Mouse (Mus musculus): ENCODE data around the gene Prkcsh.

DNA sequence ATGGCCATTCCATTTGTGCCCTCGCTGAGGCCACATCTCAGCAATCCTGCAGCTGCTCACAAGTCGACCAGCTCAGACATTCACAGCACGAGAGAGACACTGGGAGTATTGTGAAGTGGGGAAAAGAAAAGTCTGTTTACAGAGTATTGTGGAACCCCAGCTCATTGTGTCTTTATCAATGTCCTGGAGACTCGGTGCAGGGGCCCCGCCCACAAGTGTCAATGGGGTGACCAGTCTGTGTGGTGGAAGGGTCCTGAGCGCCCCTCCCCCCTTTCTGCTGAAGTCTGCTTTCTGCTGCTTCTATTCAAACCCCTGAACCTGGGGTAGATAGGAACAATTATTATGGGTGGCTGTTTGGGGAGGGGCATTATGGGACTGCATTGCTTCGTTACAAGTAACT, 25.9 kb downstream of the Prkcsh start:
- no peak for TF ChIP-seq ZC3H11A (IDR thresholded peaks at IDR 0.05; ENCODE audit: borderline replicate concordance, low read depth, low read length)
- no peak for TF ChIP-seq MAFK (IDR thresholded peaks at IDR 0.05; ENCODE audit: insufficient read depth, low read depth, low read length)
- no peak for TF ChIP-seq CHD2 (IDR thresholded peaks at IDR 0.05; ENCODE audit: low read depth, low read length)
- no peak for TF ChIP-seq ZNF384 (IDR thresholded peaks at IDR 0.05; ENCODE audit: low read depth, low read length)
